Mouse (Mus musculus) adrenal gland, adult 2 months (tissue): ENCODE measurements around the gene Col1a1. TPM values are rescaled to one million over a fixed set of nuclear protein-coding genes. Genes with fewer than 3 reads are reported as not detected.

Source experiments
- DNase-seq: peaks from one replicate; pipeline ENCODE4 v3.0.0; 2021
- polyA plus RNA-seq: library from polyadenylated mRNA; depleted of rRNA; stranded (reverse); fragments of >200 nt; gene quantifications from 2 replicates; pipeline ENCODE4 v1.2.3, GENCODE M21; 2012; rRNA removed
- total RNA-seq, 2 experiments: library from RNA; stranded (reverse); gene quantifications; 2 replicates each; pipeline ENCODE4 v1.2.3; 2021

Col1a1 gene
- total and polyA plus RNA-seq, 3 experiments, result 34.5 to 82.8 (median 40.1) TPM

DNA sequence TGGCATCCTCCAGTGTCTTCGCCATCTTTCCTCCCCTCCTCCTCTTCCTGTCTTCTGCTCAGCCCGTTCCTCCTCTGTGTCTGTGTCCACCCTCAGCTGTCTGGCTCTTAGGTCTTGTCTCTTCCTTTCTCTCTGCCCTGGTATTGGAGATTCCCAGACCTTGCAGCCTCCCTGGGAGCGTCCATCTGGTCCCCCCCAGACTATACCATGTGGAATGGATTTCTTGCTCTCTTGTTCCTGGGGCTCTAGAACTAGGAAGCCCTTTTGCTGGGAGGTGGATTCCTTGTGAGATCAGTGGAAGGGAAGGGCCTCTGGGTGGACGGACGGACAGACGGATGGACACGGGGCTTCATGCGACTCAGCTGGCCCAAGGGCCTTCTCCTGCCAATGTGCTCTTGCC, 60.1 kb downstream of the Col1a1 start:
- no peak for DNase-seq

DNA sequence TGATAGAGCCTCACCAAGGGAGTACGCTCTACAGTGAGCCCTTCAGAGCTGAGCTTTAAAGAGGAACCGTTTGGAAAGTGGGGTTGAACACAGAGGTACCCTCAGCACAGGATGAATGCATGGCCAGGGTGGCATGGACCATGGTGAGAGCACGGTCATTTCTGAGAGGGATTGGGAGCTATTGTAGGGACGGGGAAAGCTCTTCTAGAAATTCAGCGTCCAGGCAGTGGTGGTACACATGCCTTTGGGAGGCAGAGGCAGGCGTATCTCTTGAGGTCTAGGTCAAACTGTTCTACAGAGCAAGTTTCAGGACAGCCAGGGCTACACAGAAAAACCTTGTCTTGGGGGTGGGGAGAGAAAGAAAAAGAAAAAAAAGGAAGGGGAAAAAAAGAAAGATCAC, 61.0 kb downstream of the Col1a1 start:
- no peak for DNase-seq

DNA sequence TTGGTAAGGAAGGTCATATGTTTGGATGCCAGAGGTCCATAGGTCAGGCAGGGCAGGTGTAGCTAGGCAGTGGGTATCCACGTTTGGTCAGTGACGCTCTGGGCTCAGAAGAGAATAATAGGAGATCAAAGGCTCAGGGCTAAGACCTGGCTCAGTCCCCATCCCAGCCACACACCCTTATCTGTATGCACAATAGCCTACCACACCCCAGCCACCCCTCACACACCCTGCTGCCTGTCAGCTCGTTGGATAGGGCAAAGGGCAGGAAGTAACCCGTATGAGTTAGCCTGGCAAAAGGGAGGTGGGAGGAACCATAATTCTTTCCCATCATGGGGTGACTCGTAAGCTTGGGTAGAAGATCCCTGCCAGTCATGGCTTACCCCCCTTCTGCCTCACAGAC, 61.6 kb downstream of the Col1a1 start:
- DNase-seq, result no peak

DNA sequence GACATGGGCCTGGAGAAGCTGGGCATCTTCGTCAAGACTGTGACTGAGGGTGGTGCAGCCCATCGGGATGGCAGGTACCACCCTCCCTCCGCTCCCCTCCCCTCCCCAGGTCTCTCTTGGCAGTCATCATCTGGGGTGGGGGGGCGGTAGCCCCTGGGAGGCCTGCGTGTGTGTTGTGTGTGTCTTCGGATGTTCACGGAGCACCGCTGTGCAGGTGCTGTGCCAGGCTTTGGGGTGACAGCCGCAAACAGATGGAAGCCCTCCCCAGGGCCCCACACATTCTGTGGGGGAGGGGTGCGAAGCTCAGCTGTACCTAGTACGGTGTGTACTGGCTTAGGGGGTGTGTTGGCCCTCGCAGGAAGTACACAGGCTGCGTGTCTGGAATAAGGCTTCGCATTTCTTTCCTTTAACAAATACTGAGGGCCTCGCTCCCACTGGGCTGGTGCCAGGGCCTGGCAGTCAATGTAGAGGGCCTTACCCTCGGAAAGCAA, 62.1 kb downstream of the Col1a1 start:
- DNase-seq, result no peak

DNA sequence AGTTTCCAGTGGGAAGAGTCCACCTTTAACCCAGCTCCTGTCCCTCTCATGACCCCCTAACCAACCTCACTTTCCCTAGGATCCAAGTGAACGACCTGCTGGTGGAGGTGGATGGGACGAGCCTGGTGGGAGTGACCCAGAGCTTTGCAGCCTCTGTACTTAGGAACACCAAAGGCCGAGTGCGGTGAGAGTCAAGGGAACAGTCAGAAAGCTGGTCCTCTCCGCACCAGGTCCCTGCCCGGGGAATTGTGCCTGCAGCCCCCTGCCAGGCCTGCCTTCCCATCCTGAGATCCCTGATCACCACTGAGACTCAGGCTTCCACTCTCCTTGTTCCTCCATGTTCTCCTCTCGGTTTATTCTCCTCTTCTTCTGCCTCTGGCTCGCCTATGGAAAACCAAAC, 64.1 kb downstream of the Col1a1 start:
- DNase-seq, result no peak

DNA sequence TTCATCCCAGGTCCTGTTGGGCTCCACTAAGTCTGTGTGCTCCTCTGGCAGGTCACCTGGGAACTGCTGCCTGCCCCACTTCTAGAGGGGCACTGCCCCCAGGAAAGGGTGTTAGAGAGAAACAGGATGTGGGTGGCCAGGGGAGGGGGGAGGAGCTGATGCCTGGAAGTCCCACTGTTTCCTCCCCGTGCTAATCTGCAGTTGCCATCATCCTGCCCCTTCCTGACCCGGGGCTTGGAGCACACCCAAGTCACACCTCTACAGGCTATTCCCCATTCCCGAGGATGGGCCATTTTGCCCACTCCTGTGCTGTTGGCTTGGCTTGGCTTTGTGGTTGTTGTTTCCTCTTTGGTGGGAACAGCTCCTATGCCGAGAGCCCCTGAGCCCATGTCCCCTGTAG, 64.5 kb downstream of the Col1a1 start:
- DNase-seq, result peak; percentile 68

DNA sequence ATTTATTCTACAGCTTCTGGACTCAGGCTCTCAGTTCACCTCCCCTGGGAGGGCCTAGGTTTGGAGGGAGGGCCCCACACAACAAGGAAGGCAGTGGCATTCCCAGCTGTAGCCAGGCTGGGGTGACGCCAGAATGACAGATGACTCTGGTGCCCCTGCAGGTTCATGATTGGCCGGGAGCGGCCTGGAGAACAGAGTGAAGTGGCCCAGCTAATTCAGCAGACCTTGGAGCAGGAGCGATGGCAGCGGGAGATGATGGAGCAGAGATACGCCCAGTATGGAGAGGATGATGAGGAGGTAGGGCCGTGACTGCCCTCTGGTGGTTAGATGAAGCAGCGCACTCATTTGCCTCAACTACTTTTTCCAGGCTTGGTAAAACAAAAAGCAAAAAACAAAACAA, 65.0 kb downstream of the Col1a1 start:
- DNase-seq, result peak; percentile 84

DNA sequence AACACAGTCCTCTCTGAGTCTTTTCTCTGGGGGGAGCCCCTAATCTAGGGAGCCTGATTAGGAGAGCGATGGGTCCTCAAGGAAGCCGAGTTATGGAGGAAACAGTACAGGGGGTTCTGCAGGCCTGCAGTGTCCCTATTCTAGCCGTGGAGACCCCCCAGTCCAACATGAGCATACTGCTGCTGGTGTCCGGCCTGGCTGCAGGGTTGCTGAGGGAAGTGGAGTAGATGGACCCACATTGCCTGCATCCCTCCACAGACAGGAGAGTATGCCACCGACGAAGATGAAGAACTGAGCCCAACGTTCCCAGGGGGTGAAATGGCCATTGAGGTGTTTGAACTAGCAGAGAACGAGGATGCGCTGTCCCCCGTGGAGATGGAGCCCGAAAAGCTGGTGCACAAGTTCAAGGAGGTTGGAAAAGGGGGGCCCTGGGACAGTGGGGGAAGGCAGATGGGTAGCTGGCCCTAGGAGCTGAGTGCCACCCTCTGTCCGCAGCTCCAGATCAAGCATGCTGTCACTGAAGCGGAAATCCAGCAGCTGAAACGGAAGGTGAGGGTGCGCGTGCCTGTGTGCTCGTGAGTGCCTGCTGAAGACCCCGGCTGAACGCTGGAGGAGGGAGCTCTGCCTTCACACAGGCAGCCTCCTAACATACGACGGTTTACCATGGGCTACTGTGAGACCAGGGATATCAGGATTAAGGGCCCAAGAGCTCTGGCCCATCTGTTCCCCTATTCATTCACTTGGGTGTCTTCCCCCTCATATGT, 65.7 kb downstream of the Col1a1 start:
- no peak for DNase-seq

Other genes with a start within 250 kb of the Col1a1 start
- gene Gm11541, start 231.7 kb upstream of the Col1a1 start, total RNA-seq, result not detected
- gene Gm11541, start 231.7 kb upstream of the Col1a1 start, polyA plus RNA-seq, result not detected in 2 replicates
- gene Cdc34b, start 194.4 kb upstream of the Col1a1 start, total RNA-seq, result under 1 TPM; 0.31 to 0.40 TPM
- gene Cdc34b, start 194.4 kb upstream of the Col1a1 start, polyA plus RNA-seq, result 0.10 and 0.55 TPM in 2 replicates
- not detected for gene Tmem92, start 153.5 kb upstream of the Col1a1 start, total RNA-seq
- not detected in 2 replicates for gene Tmem92, start 153.5 kb upstream of the Col1a1 start, polyA plus RNA-seq
- not detected for gene Hils1, start 31.4 kb downstream of the Col1a1 start, total RNA-seq
- gene Hils1, start 31.4 kb downstream of the Col1a1 start, polyA plus RNA-seq, result not detected in 2 replicates
- not detected for gene Sgca, start 40.1 kb downstream of the Col1a1 start, total RNA-seq
- 0.79 and 0.95 TPM in 2 replicates for gene Sgca, start 40.1 kb downstream of the Col1a1 start, polyA plus RNA-seq
- 100 to 1,000 TPM; 101 to 148 TPM for gene Ppp1r9b, start 54.8 kb downstream of the Col1a1 start, total RNA-seq
- 61.6 and 64.6 TPM in 2 replicates for gene Ppp1r9b, start 54.8 kb downstream of the Col1a1 start, polyA plus RNA-seq
- gene Samd14, start 73.7 kb downstream of the Col1a1 start, total RNA-seq, result 1 to 10 TPM; 2.5 to 4.5 TPM
- 12.9 and 13.5 TPM in 2 replicates for gene Samd14, start 73.7 kb downstream of the Col1a1 start, polyA plus RNA-seq
- gene Pdk2, start 105.1 kb downstream of the Col1a1 start, total RNA-seq, result 100 to 1,000 TPM in 1 of 2 experiments, 10 to 100 TPM in 1; 92.9 to 112 TPM
- gene Pdk2, start 105.1 kb downstream of the Col1a1 start, polyA plus RNA-seq, result 114 and 118 TPM in 2 replicates
- gene Itga3, start 140.6 kb downstream of the Col1a1 start, total RNA-seq, result 10 to 100 TPM; 37.8 to 54.0 TPM
- gene Itga3, start 140.6 kb downstream of the Col1a1 start, polyA plus RNA-seq, result 47.2 and 49.0 TPM in 2 replicates
- under 1 TPM in 1 of 2 experiments, not detected in 1; 0.10 TPM for gene Dlx3, start 183.9 kb downstream of the Col1a1 start, total RNA-seq
- 0.03 and 0.07 TPM in 2 replicates for gene Dlx3, start 183.9 kb downstream of the Col1a1 start, polyA plus RNA-seq
- under 1 TPM in 1 of 2 experiments, not detected in 1; 0.21 TPM for gene Dlx4, start 210.0 kb downstream of the Col1a1 start, total RNA-seq
- gene Dlx4, start 210.0 kb downstream of the Col1a1 start, polyA plus RNA-seq, result 0.17 and 0.25 TPM in 2 replicates